Mouse (Mus musculus) testis, adult 2 months (tissue): ENCODE results near the gene Cubn.

Source experiments
- CTCF ChIP-seq: fragments of 200-500 bp; IDR thresholded peaks from 2 replicates; pipeline ENCODE4 v1.5.1; 2012; ENCODE audit warnings: low read depth, mild to moderate bottlenecking, inconsistent platforms, low read length, moderate library complexity; ENCODE audit not compliant: control insufficient read depth, insufficient read depth, insufficient replicate concordance
- POLR2A ChIP-seq: fragments of 200-500 bp; IDR thresholded peaks from 2 replicates; pipeline ENCODE4 v1.6.1; 2012; ENCODE audit warnings: low read depth, mild to moderate bottlenecking, inconsistent platforms, low read length, moderate library complexity; ENCODE audit not compliant: control insufficient read depth

- TF ChIP-seq POLR2A (no peak), CTCF (no peak)
Measured at GRCm38 (mm10) chr2:13522106-13522505, 30.5 kb upstream of the Cubn start.
